ENCODE assay signal across 8 mouse cellular contexts in the genomic region with DNA sequence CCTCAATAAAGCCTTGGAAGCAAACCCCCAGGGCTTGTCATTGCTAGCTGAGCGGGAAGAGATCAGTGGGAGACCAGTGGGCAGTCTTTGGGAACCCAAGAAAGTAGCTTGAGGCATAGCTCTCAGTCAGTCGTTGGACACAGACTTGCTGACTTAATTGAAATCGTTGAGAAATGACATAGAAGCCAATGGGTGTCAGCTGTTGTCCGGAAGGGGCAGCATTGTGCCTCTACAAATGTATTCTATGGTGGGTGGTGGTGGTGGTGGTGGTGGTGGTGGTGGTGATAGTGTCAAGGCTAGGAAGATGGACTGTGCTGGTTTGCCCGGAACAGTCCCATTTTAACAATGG. TPM values are rescaled to one million over a fixed set of nuclear protein-coding genes. Genes with fewer than 3 reads are reported as not detected.
DNase-seq lines count a peak whose midpoint lies in the region; ATAC-seq lines count a peak whose summit lies in the region.

No protein-coding gene starts in this region.

- H3K36me3 ChIP-seq in heart, embryonic 14.5 days (ENCODE audit: control insufficient read depth, insufficient read depth, low read length) = peaks cover 36% of the 10 kb centered on the region
- peaks cover 22% of the 10 kb centered on the region for H3K36me3 ChIP-seq in hindbrain, embryonic 15.5 days
- peaks cover 37% of the 10 kb centered on the region for H3K36me3 ChIP-seq in midbrain, embryonic 12.5 days

- peak overlapping the region; percentile 91 for H3K4me2 ChIP-seq in heart, embryonic 14.5 days (ENCODE audit: low read length)
- peak overlapping the region; percentile 99 for H3K4me2 ChIP-seq in hindbrain, embryonic 15.5 days
- H3K4me2 ChIP-seq in midbrain, embryonic 12.5 days (replicated peaks) = peak overlapping the region; percentile 99

- no peaks in the 10 kb centered on the region for H3K9me3 ChIP-seq in heart, embryonic 14.5 days (ENCODE audit: control insufficient read depth, low read length)
- no peaks in the 10 kb centered on the region for H3K9me3 ChIP-seq in hindbrain, embryonic 15.5 days
- no peaks in the 10 kb centered on the region for H3K9me3 ChIP-seq in midbrain, embryonic 12.5 days

- H3K4me3 ChIP-seq in heart, embryonic 14.5 days (ENCODE audit: control insufficient read depth in 1 of 2, insufficient read depth in 1 of 2, low read depth in 1 of 2, low read length in 2 of 2) = peak overlapping the region; percentile 77 to 82
- H3K4me3 ChIP-seq in hindbrain, embryonic 15.5 days = peak overlapping the region; percentile 82
- peak overlapping the region; percentile 57 for H3K4me3 ChIP-seq in midbrain, embryonic 12.5 days

- ATAC-seq in heart, embryonic 14.5 days (ENCODE audit: insufficient number of reproducible peaks, insufficient read depth, low FRiP score, low read depth) = no peak
- no peak for ATAC-seq in hindbrain, embryonic 15.5 days (ENCODE audit: low FRiP score, low read depth)
- ATAC-seq in midbrain, embryonic 12.5 days (ENCODE audit: low FRiP score, low read depth) = no peak

- H3K27me3 ChIP-seq in heart, embryonic 14.5 days (ENCODE audit: control insufficient read depth, insufficient read depth, low read length) = no peaks in the 10 kb centered on the region
- no peaks in the 10 kb centered on the region for H3K27me3 ChIP-seq in hindbrain, embryonic 15.5 days
- H3K27me3 ChIP-seq in midbrain, embryonic 12.5 days = no peaks in the 10 kb centered on the region

- intact Hi-C loops in heart, postnatal 10 days (cut with DNase I) = no loop called here

- WGBS in heart, embryonic 14.5 days = 37% methylated on average over 5 of the region's 5 CpGs
- 29% methylated on average over 5 of the region's 5 CpGs for WGBS in hindbrain, embryonic 15.5 days
- WGBS in midbrain, embryonic 12.5 days = 40% methylated on average over 5 of the region's 5 CpGs

- DNase-seq in heart, postnatal 10 days = no peak
- DNase-seq in MEL-GATA-1-ER (ENCODE audit: extremely low read depth, low read depth) = peak; percentile 22
- DNase-seq in layer of hippocampus, adult 8-10 months (ENCODE audit: low spot score in 2 of 2) = no peak
- no peak for DNase-seq in adrenal gland, postnatal 4 days (ENCODE audit: low spot score in 2 of 2)
- DNase-seq in layer of hippocampus, adult 18-20 months (ENCODE audit: low spot score in 2 of 2) = no peak

- H3K4me1 ChIP-seq in heart, embryonic 14.5 days (ENCODE audit: control insufficient read depth in 2 of 2, insufficient read depth in 2 of 2, low read length in 2 of 2) = peaks cover 2 to 13% of the 10 kb centered on the region in 2 experiments; a peak in 3 of 4 replicates
- H3K4me1 ChIP-seq in hindbrain, embryonic 15.5 days (replicated peaks) = peaks cover 21% of the 10 kb centered on the region
- H3K4me1 ChIP-seq in midbrain, embryonic 12.5 days = peaks cover 21% of the 10 kb centered on the region

- peak overlapping the region; percentile 84 for H3K9ac ChIP-seq in heart, embryonic 14.5 days (ENCODE audit: low read length)
- peak overlapping the region; percentile 83 for H3K9ac ChIP-seq in hindbrain, embryonic 15.5 days
- peak overlapping the region; percentile 70 for H3K9ac ChIP-seq in midbrain, embryonic 12.5 days (replicated peaks)

- H3K27ac ChIP-seq in heart, embryonic 14.5 days (replicated peaks in 1 of 2; ENCODE audit: control insufficient read depth in 1 of 2, insufficient read depth in 1 of 2, low read depth in 2 of 2, low read length in 2 of 2) = no peak overlapping the region
- H3K27ac ChIP-seq in hindbrain, embryonic 15.5 days (replicated peaks) = peak overlapping the region; percentile 97
- H3K27ac ChIP-seq in midbrain, embryonic 12.5 days (replicated peaks) = no peak overlapping the region

RNA-seq across cellular contexts. Expression of a gene that starts 0.9 kb away (rescaled TPM):
- polyA plus RNA-seq in heart, embryonic 14.5 days (2014; fragmentation: Nextera tagmentation; extraction: Ambion mirVana) = 4.5 and 5.1 TPM in 2 replicates
- total RNA-seq in heart, postnatal 10 days (2021) = 1 to 10 TPM; 6.6 to 7.0 TPM
- polyA plus RNA-seq in hindbrain, embryonic 15.5 days (2015; fragmentation: Nextera tagmentation; extraction: Ambion mirVana) = 10.6 and 13.2 TPM in 2 replicates
- polyA plus RNA-seq in midbrain, embryonic 12.5 days (2016; fragmentation: Nextera tagmentation; extraction: Ambion mirVana) = 11.5 and 12.6 TPM in 2 replicates
- 10 to 100 TPM; 21.5 to 24.3 (median 23.7) TPM for total RNA-seq in layer of hippocampus, adult 8-10 months (2022)
- total RNA-seq in adrenal gland, postnatal 4 days (2021) = 10 to 100 TPM; 16.1 to 19.1 TPM
- 10 to 100 TPM; 25.7 to 26.9 TPM for total RNA-seq in layer of hippocampus, adult 18-20 months (2021)

RNA-seq across cellular contexts. Expression of a gene that starts 6.8 kb away (rescaled TPM):
- polyA plus RNA-seq in heart, embryonic 14.5 days (2014; fragmentation: Nextera tagmentation; extraction: Ambion mirVana) = not detected in 2 replicates
- total RNA-seq in heart, postnatal 10 days (2021) = not detected
- polyA plus RNA-seq in hindbrain, embryonic 15.5 days (2015; fragmentation: Nextera tagmentation; extraction: Ambion mirVana) = 0.21 TPM in 1 of 2 replicates, not detected in the other
- not detected in 2 replicates for polyA plus RNA-seq in midbrain, embryonic 12.5 days (2016; fragmentation: Nextera tagmentation; extraction: Ambion mirVana)
- total RNA-seq in layer of hippocampus, adult 8-10 months (2022) = under 1 TPM in 2 of 4 experiments, not detected in 2; 0.64 to 0.67 TPM
- under 1 TPM; 0.70 to 0.87 TPM for total RNA-seq in adrenal gland, postnatal 4 days (2021)
- under 1 TPM in 1 of 2 experiments, not detected in 1; 0.61 TPM for total RNA-seq in layer of hippocampus, adult 18-20 months (2021)
